Mouse (Mus musculus): ENCODE data around the gene Zglp1.

- no peak for TF ChIP-seq CTCF (IDR thresholded peaks at IDR 0.05; ENCODE audit: low read depth)
- no peak for TF ChIP-seq EP300 (IDR thresholded peaks at IDR 0.05; ENCODE audit: low read depth)
These were observed 48.2 kb upstream of the Zglp1 start for GRCm38 (mm10) chr9:21115105-21115504.

Measured in liver, embryonic 14.5 days (tissue).